Mouse (Mus musculus): ENCODE data around the gene Nck2. TPM values are rescaled to one million over a fixed set of nuclear protein-coding genes. Genes with fewer than 3 reads are reported as not detected.

Nck2 gene
- polyA plus RNA-seq, 1 experiment: 29.8 TPM

GRCm38 (mm10) chr1:43464976-43465375 is 20.6 kb downstream of the Nck2 start:
- no peak for DNase-seq (ENCODE audit: low read depth, low spot score)

- DNase-seq (ENCODE audit: low read depth, low spot score): no peak
- 47% methylated on average over 9 of the region's 9 CpGs for WGBS
Observed at GRCm38 (mm10) chr1:43465957-43466624, 21.7 kb downstream of the Nck2 start.

DNA sequence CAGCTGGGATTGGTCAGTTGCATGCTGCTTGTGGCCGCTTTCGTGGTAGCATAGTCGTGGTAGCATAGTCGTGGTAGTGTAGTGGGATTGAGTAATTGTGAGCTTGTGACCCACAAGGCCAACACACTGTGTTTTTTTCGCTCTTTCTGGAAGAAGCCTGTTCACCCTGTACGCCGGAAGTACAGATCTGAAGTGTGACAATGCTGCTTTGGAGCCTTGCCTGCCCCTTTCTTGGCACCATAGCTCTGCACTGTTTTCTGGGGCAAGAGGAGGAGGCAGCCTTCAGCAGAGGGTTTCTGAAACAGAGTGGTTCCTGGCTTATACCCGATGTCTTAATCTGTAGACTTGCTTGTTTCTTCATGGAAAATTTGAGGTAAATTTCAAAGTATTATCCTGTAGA is 23.3 kb downstream of the Nck2 start:
- WGBS: 73% methylated on average over 8 of the region's 8 CpGs
- no peak for DNase-seq (ENCODE audit: low read depth, low spot score)

DNA sequence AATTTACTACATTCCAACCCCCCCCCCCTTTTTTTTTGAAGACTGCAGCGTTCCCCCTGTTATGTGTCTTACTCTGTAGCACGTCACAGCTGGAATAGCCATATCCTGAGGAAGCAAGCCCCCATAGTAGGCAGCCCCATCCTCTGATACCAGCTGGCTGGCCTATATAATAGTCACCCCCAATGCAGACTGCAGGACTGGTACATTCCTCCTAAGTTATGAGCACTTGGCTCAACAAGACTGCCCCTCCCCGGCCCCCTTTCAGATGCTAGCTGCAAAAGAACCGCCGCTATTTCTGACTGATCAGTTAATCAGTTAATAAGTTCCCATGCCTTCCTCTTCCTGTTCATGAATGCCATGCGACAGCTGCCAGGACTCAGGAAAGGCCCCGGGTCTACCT is 23.8 kb downstream of the Nck2 start:
- WGBS: 66% methylated on average over 7 of the region's 7 CpGs
- DNase-seq (ENCODE audit: low read depth, low spot score): no peak

DNA sequence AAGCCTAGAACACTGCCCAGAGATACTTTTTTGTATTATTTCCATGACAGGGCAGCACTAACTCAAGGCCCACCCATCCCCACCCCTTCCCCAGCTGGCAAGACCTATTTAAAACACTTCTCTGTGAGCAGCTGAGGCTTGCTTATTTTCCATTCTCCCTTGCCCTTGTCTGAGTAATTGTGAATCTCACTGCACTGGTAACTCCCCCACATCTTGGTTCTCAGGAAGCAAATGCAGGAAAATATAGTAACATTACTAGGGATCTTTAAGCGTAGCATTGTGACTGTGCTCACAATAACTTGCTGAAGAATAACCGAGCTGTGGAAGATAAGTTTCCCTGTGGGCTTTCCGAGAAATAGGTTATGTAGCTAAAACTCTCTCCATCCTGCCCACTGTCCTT is 24.6 kb downstream of the Nck2 start:
- WGBS: 86% methylated on average over 3 of the region's 3 CpGs
- no peak for DNase-seq (ENCODE audit: low read depth, low spot score)

GRCm38 (mm10) chr1:43470421-43471179 is 26.2 kb downstream of the Nck2 start:
- 46% methylated on average over 10 of the region's 10 CpGs for WGBS
- DNase-seq (ENCODE audit: low read depth, low spot score): no peak

GRCm38 (mm10) chr1:43471180-43472045 is 27.0 kb downstream of the Nck2 start:
- 57% methylated on average over 4 of the region's 4 CpGs for WGBS
- DNase-seq (ENCODE audit: low read depth, low spot score): no peak

- DNase-seq (ENCODE audit: low read depth, low spot score): peak; percentile 77
- WGBS: 37% methylated on average over 8 of the region's 8 CpGs
Observed at GRCm38 (mm10) chr1:43472046-43472649, 27.8 kb downstream of the Nck2 start.

- 8% methylated on average over 5 of the region's 5 CpGs for WGBS
- DNase-seq (ENCODE audit: low read depth, low spot score): no peak
Observed at GRCm38 (mm10) chr1:43473734-43474534, 29.6 kb downstream of the Nck2 start.

- 29% methylated on average over 6 of the region's 6 CpGs for WGBS
- DNase-seq (ENCODE audit: low read depth, low spot score): no peak
Observed at GRCm38 (mm10) chr1:43474535-43475409, 30.4 kb downstream of the Nck2 start.

- DNase-seq (ENCODE audit: low read depth, low spot score): no peak
- WGBS: 88% methylated on average over 3 of the region's 3 CpGs
Observed at GRCm38 (mm10) chr1:43477954-43478353, 33.6 kb downstream of the Nck2 start.

GRCm38 (mm10) chr1:43485204-43485603 is 40.8 kb downstream of the Nck2 start:
- WGBS: 92% methylated on average over 9 of the region's 9 CpGs
- DNase-seq (ENCODE audit: low read depth, low spot score): no peak

- 28% methylated on average over 3 of the region's 3 CpGs for WGBS
- no peak for DNase-seq (ENCODE audit: low read depth, low spot score)
Observed at GRCm38 (mm10) chr1:43486500-43486899, 42.1 kb downstream of the Nck2 start.

GRCm38 (mm10) chr1:43486956-43487722 is 42.8 kb downstream of the Nck2 start:
- 80% methylated on average over 3 of the region's 3 CpGs for WGBS

DNA sequence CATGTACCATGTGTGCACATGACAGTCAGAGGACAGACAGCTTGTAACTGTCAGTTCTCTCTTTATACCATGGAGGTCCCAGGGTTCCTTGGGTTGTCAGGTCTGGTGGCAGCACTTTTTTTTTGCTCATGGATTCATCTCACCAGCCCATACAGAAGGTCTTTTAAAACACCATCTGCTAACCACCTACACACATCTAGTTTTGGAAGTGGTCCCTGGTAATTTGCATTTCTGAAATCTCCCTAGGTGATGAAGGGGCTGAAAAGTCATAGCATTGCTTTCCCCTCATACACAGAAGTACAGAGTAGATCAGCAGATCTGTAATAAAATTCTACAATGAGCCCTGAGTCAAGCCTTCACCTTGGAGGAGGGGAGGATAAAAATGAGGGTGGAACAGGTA is 44.9 kb downstream of the Nck2 start:
- no peak for DNase-seq (ENCODE audit: low read depth, low spot score)

More at GRCm38 (mm10) chr1:43486956-43487722, 42.8 kb downstream of the Nck2 start:
- DNase-seq (ENCODE audit: low read depth, low spot score): no peak

GRCm38 (mm10) chr1:43491506-43492269 is 47.3 kb downstream of the Nck2 start:
- no peak for DNase-seq (ENCODE audit: low read depth, low spot score)
- WGBS: 85% methylated on average over 8 of the region's 8 CpGs
